Mouse (Mus musculus) stomach, embryonic 15.5 days (tissue): ENCODE measurements at regions not wholly inside any gene's neighbourhood (a gene's known extent, or its start where the extent isn't known, plus 50 kb on each side); places are given as distances from the start of the nearest gene placed in this dataset.
A peak's percentile ranks its signal among the peaks of the same experiment; 100 is the strongest.

ENCODE experiments used
- ATAC-seq: fragments of 200-750 bp; cut with Nextera tagmentation; 2 replicates; pipeline ENCODE4 v1.8.0; 2017; ENCODE audit warnings: low read depth, moderate number of reproducible peaks, moderate TSS enrichment; ENCODE audit not compliant: insufficient read depth, low FRiP score
- H3K27ac ChIP-seq: fragments of 300-500 bp; sonication (generic); 2 replicates; pipeline ENCODE4 v1.5.1; 2015; ENCODE audit warnings: mild to moderate bottlenecking, inconsistent platforms
- H3K27me3 ChIP-seq: fragments of 300-500 bp; sonication (generic); replicated peaks from 2 replicates; pipeline ENCODE4 v1.6.1; 2015; ENCODE audit warnings: inconsistent platforms
- H3K36me3 ChIP-seq: fragments of 300-500 bp; sonication (generic); 2 replicates; pipeline ENCODE4 v1.6.1; 2015; ENCODE audit warnings: inconsistent platforms
- H3K4me1 ChIP-seq: fragments of 300-500 bp; sonication (generic); 2 replicates; pipeline ENCODE4 v1.6.1; 2015; ENCODE audit warnings: inconsistent platforms
- H3K4me2 ChIP-seq: fragments of 300-500 bp; sonication (generic); 2 replicates; pipeline ENCODE4 v1.6.1; 2015; ENCODE audit warnings: mild to moderate bottlenecking, inconsistent platforms
- H3K4me3 ChIP-seq: fragments of 300-500 bp; sonication (generic); replicated peaks from 2 replicates; pipeline ENCODE4 v1.5.1; 2015; ENCODE audit warnings: inconsistent platforms
- H3K9ac ChIP-seq: fragments of 300-500 bp; sonication (generic); 2 replicates; pipeline ENCODE4 v1.6.1; 2015; ENCODE audit warnings: inconsistent platforms
- H3K9me3 ChIP-seq: fragments of 300-500 bp; sonication (generic); 2 replicates; pipeline ENCODE4 v1.6.1; 2016; ENCODE audit warnings: inconsistent platforms
- WGBS: fragments of 180-500 bp; shearing (Covaris S2); methylation state at CpG from one replicate; pipeline ENCODE4 v1.1.7; 2015; 5-methylcytosine and 5-hydroxymethylcytosine counted together

GRCm38 (mm10) chr11:95198196-95198595, 52.1 kb upstream of the Dlx4 start:
- no peaks in the 10 kb centered on the region for H3K36me3 ChIP-seq
- no peak overlapping the region for H3K9ac ChIP-seq
- no peaks in the 10 kb centered on the region for H3K9me3 ChIP-seq
- ATAC-seq, result no peak
- no peak overlapping the region for H3K27ac ChIP-seq
- H3K27me3 ChIP-seq, result peaks cover 35% of the 10 kb centered on the region
- no peak overlapping the region for H3K4me2 ChIP-seq
- no peak overlapping the region for H3K4me3 ChIP-seq
- peaks cover 14% of the 10 kb centered on the region; the same call in 1 of the 2 replicates for H3K4me1 ChIP-seq
- 38% methylated on average over 13 of the region's 13 CpGs for WGBS

- no peak overlapping the region for H3K9ac ChIP-seq
- no peak for ATAC-seq
- no peaks in the 10 kb centered on the region for H3K9me3 ChIP-seq
- peaks cover 14% of the 10 kb centered on the region; the same call in 1 of the 2 replicates for H3K4me1 ChIP-seq
- no peak overlapping the region for H3K4me3 ChIP-seq
- peaks cover 35% of the 10 kb centered on the region for H3K27me3 ChIP-seq
- 64% methylated on average over 3 of the region's 3 CpGs for WGBS
- H3K36me3 ChIP-seq, result no peaks in the 10 kb centered on the region
- H3K27ac ChIP-seq, result no peak overlapping the region
- no peak overlapping the region for H3K4me2 ChIP-seq
Measured at GRCm38 (mm10) chr11:95200971-95201370, 54.9 kb upstream of the Dlx4 start.

- H3K4me1 ChIP-seq, result peaks cover 27% of the 10 kb centered on the region
- H3K36me3 ChIP-seq, result no peaks in the 10 kb centered on the region
- peak overlapping the region; percentile 21 for H3K4me3 ChIP-seq
- no peak overlapping the region for H3K27ac ChIP-seq
- ATAC-seq, result peak; percentile 89
- no peak overlapping the region for H3K9ac ChIP-seq
- H3K27me3 ChIP-seq, result no peaks in the 10 kb centered on the region
- whole genome bisulfite sequencing, result 1% methylated on average over 20 of the region's 22 CpGs
- H3K4me2 ChIP-seq, result peak overlapping the region; percentile 50
- no peaks in the 10 kb centered on the region for H3K9me3 ChIP-seq
Measured at GRCm38 (mm10) chr11:95210185-95211030, 50.9 kb upstream of the Tac4 start.

GRCm38 (mm10) chr11:95211031-95211425, 50.3 kb upstream of the Tac4 start:
- peak overlapping the region; percentile 33; the same call in 1 of the 2 replicates for H3K27ac ChIP-seq

More at GRCm38 (mm10) chr11:95211031-95211425, 50.3 kb upstream of the Tac4 start:
- Histone ChIP-seq H3K9ac (no peak overlapping the region), H3K4me3 (no peak overlapping the region), H3K27me3 (no peaks in the 10 kb centered on the region), H3K4me2 (peak overlapping the region; percentile 50), H3K36me3 (no peaks in the 10 kb centered on the region), H3K9me3 (no peaks in the 10 kb centered on the region), H3K4me1 (peaks cover 27% of the 10 kb centered on the region)
- 0 out of 2 replicates have a peak, but pooled peaks have one; percentile 0 for ATAC-seq
- 24% methylated on average over 5 of the region's 5 CpGs for WGBS
